Mouse (Mus musculus) 3134 (cell line): Measurements from ENCODE around the gene Uchl5.

ENCODE experiments used
- DNase-seq: peaks from one replicate; pipeline ENCODE4 v3.0.0-alpha.2; 2011; ENCODE audit warnings: low spot score; ENCODE audit not compliant: insufficient read length; ENCODE audit errors: extremely low read depth

Uchl5 gene

DNA sequence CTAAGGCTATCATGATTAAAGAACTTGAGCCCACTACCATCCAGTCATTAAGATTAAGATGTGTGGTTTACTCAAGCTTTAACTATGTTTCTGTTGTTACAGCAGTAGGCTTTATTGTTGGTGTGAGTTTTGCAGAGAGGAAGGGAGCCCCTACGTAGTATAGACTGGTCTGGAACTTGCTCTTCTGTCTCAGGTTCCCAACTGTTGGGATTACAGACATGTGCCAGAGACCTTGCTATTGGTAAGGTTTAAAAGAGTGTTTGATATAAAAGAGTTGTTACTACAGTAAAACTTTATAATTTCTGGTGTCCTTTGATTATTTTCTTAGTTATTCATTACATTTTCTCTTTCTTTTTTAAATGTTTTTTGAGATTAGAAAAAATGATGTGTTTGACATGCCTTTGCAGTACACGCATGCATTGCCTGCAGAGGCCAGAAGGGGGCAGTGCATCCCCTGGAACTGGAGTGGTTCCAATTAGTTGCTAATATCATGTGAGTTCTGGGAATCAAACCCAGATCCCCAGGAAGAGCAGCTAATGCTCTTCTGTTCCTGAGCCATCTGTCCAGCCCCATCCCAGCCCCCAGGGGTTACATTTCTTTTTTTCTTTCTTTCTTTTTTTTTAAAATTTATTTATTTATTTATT, 11.6 kb downstream of the Uchl5 start:
- DNase-seq = peak; percentile 21

DNA sequence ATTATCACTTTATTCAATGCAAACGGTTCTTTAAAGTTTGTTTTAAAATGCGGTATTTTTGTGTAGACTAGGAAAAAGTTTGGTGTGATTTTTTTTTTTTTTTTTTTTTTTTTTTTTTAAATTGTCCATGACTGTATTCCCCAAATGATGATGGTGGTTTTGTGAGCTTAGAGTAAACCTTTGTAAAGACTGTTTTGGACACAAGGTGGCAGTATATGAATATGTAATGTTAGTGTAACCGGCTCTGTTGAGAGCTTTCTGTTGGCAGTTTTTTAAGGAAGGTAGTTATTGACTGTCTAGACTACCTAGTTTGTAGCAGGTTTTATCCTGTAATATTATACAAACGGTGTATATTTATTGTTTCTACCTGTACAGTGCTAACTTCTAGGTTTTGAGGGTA, 26.5 kb downstream of the Uchl5 start:
- no peak for DNase-seq

DNA sequence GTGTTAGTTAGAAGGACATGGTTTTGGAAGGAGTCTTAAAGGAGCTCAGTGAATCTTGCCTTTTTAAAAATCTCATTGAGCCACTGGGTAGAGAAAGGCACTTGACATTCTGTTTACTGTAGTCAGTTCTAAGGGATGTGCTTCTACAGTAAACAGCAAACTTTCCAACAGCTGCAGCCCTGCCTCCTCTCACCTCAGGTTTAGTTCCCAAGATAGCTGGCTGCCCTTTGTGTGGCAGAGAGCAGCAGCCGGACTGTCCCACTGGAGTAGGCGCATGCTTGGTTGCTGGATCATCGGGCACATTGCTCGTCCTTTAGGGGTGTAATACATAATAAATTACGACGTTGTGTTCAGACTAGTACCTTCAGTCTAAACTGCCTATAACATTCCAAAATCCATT, 32.0 kb downstream of the Uchl5 start:
- DNase-seq = no peak

- peak; percentile 54 for DNase-seq
Measured at GRCm38 (mm10) chr1:143813676-143814360, 36.7 kb downstream of the Uchl5 start.

DNA sequence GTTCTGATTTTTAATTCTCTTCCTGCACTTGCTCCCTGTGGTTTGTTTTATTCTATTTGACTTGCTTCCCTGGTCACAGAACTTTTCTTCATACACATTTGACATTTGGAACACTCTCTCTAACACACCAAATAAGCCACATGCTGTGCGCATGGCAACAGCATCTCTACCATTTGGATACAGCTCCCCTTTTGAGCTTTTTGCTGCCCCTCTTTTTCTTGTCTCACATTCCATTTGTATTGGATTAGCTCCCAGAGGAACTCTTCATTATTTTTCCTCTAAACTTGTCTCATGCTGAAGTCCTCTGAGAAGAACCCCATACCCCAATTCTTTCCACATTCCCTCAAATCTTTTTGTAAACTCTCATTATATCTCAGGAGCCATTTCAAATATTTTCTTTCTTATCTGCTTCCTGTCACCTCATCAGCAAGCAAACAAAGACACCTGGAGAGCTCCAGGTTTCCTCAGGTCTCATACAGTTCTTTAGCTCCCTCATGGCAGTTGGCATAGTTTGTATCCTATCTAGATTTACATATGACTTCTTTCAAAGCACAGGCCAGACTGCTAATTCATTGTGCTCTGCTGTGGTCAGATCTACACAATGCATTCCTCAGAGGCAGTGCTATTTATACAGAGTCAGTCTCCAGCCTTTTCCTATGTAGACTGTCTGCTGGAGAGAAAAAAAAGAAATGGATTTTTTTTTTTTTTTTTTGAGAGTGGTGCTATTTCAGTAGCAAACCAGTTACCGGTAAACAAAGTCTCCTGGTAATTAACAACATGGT, 43.2 kb downstream of the Uchl5 start:
- no peak for DNase-seq

- no peak for DNase-seq
Measured at GRCm38 (mm10) chr1:143822677-143823076, 45.6 kb downstream of the Uchl5 start.

GRCm38 (mm10) chr1:143830713-143831112, 53.6 kb downstream of the Uchl5 start:
- DNase-seq = no peak

DNA sequence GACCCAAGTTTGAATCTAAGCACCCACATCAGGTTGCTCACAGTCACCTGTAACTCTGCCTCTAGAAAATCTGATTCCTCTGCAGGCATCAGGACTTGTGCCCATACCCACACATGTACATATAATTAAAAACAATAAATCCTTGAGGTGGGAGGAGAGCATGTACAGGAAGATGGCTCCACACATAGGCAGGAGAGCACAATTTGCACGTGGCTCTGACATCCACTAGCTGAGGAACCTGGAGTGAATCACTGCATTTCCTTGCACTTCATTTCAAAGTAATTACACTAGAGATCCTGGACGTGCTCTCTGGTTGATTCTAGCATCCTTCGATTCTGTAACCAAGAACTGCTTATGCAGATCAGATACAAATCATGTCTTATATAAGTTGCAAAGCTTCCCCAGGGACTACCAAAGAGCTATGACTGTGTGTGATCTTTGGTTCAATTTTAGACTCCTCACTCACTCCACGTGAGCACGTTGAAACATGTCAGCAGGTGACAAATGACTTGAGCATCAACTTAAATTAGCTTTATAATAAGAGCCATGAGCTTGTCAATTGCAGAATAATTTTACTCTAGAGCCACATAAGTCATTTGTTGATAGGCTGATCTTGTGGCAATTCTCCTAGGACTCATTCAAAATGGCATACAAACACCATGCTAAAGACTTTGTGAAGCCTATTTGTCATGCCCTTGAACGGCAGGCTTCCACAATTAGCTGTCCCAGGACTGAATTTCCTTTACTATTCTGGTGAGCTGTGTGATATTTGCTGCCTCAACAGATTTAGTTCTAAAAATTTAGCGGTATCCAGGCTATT, 59.5 kb downstream of the Uchl5 start:
- DNase-seq = no peak

GRCm38 (mm10) chr1:143837681-143838080, 60.6 kb downstream of the Uchl5 start:
- DNase-seq = no peak

GRCm38 (mm10) chr1:143838896-143839410, 61.9 kb downstream of the Uchl5 start:
- no peak for DNase-seq

DNA sequence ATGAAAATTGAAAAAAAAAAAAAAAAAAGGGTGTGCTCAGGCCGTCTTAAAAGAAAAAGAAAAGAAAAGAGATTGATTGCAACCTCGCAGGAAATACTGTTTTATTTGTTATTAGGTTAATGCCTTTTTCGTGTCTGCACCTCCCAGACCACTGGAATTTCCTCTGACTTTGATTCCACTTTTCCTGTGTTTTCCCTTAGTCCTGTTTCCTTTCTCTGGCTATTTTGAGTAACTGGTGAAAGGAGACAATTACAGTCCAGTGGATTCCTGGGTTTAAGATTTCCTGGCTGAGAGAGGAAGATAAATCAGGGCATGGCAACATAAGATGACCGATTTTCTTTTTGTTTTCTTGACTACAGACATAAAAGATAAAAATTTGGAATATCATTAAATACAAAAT, 75.3 kb downstream of the Uchl5 start:
- DNase-seq = no peak

- DNase-seq = no peak
Measured at GRCm38 (mm10) chr1:143852779-143853358, 75.8 kb downstream of the Uchl5 start.

GRCm38 (mm10) chr1:143853691-143854115, 76.6 kb downstream of the Uchl5 start:
- DNase-seq = no peak

GRCm38 (mm10) chr1:143855706-143856105, 78.6 kb downstream of the Uchl5 start:
- DNase-seq = no peak
